Mouse (Mus musculus): ENCODE measurements around the gene Aldh2. TPM values are rescaled to one million over a fixed set of nuclear protein-coding genes. Genes with fewer than 3 reads are reported as not detected.

The Aldh2 gene
- total RNA-seq, 2 experiments from 2014 or later: 217 to 283 TPM

GRCm38 (mm10) chr5:121564468-121564895 lies 29.1 kb downstream of the Aldh2 start:
- peak; percentile 91 for ATAC-seq (replicated peaks; ENCODE audit: poor library complexity, severe bottlenecking)

DNA sequence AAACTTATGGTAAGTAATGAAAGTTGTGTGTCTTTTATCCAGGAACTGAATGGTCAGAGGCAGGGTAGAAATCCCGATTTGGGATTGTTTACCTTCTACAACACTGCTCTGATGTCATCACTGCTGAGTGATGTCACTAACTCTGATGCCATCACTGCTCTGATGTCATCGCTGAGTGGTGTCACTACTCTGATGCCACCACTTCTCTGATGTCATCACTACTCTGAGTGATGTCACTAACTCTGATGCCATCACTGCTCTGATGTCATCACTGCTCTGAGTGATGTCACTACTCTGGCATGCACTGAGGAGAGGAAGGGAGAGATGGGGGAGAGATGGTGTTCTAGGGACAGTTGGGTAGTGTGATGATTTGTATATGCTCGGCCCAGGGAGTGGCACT lies 31.2 kb downstream of the Aldh2 start:
- no peak for ATAC-seq (replicated peaks; ENCODE audit: poor library complexity, severe bottlenecking)

GRCm38 (mm10) chr5:121549196-121549595 lies 44.4 kb downstream of the Aldh2 start:
- no peak for ATAC-seq (replicated peaks; ENCODE audit: poor library complexity, severe bottlenecking)

GRCm38 (mm10) chr5:121547084-121547483 lies 46.5 kb downstream of the Aldh2 start:
- no peak for ATAC-seq (replicated peaks; ENCODE audit: poor library complexity, severe bottlenecking)

DNA sequence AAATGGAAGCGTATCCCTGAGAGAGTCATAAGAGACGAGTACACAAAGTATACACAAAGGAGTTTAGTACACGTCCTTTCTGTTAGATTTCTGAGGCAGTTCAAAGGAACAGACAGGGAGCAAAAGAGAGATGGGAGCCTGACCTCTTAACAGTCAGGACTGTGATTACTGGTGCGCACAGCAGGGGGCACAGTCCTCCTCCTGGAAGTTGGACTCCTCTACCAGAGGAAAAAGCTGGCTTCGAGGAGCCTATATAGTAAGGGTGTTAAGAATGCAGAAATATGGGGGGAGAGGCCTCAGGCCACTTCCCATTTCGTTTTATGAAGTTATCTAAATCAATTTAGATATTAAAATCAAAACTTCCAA lies 47.1 kb downstream of the Aldh2 start:
- ATAC-seq (replicated peaks; ENCODE audit: poor library complexity, severe bottlenecking): peak; percentile 74

GRCm38 (mm10) chr5:121545793-121546529 lies 47.7 kb downstream of the Aldh2 start, which contains the start of gene Mapkapk5:
Gene Mapkapk5, minus strand, starts transcription at chr5:121545905.
- ATAC-seq (replicated peaks; ENCODE audit: poor library complexity, severe bottlenecking): peak; percentile 84

DNA sequence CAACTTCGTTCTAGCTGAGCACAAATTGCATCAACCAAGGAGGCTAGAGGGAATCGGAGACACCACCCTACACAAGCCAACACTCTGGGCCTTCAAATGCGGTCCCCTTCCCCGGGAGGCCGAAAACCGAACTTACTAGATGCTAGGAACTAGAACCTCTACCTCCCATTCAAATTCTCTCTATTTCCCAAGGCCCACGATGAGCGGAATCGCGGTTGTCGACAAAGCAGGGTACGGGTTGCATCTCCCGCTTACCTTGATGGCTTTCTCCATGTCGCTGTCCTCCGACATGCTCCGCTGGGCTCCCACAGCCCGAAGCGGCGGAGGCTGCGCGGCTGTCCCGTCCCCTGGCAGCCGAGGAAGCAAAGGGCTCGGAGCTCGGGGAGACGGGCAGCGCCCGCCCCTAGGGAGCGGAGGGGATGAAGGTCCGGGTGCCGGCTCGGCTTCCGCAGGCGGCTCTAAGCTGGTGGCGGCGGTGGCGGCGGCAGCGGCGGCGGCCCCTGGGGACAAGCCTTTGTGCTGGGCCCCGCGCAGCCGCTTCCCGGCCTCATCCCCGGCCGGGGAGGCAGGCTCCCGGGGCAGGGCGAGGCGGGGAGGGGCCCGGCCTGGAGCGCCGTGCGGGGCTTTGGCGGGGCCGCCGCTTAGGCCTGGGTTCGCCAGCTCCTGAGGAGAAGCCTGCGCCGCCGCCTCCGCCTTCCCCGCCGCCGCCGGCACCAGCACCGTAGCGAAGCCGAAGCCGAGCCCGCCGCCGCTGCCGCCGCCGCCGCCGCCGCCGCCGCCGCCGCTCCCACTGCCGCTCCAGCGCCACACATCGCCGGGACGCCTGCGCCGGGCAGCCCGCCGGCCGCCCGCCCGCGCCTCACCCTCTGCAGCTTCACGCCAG lies 48.5 kb downstream of the Aldh2 start, which contains the start of the genes Adam1a and Gm42878:
TSS of gene Adam1a (minus strand) at position 573 of the 883 bp plus-strand sequence.
TSS of gene Gm42878 (minus strand) at position 573 of the 883 bp plus-strand sequence.
- peak; percentile 20 for ATAC-seq (replicated peaks; ENCODE audit: poor library complexity, severe bottlenecking)

GRCm38 (mm10) chr5:121543370-121543769 lies 50.3 kb downstream of the Aldh2 start:
- ATAC-seq (replicated peaks; ENCODE audit: poor library complexity, severe bottlenecking): no peak

- ATAC-seq (replicated peaks; ENCODE audit: poor library complexity, severe bottlenecking): no peak
Measured at GRCm38 (mm10) chr5:121541235-121541634, 52.4 kb downstream of the Aldh2 start.

- ATAC-seq (replicated peaks; ENCODE audit: poor library complexity, severe bottlenecking): no peak
Measured at GRCm38 (mm10) chr5:121540066-121540465, 53.6 kb downstream of the Aldh2 start.

DNA sequence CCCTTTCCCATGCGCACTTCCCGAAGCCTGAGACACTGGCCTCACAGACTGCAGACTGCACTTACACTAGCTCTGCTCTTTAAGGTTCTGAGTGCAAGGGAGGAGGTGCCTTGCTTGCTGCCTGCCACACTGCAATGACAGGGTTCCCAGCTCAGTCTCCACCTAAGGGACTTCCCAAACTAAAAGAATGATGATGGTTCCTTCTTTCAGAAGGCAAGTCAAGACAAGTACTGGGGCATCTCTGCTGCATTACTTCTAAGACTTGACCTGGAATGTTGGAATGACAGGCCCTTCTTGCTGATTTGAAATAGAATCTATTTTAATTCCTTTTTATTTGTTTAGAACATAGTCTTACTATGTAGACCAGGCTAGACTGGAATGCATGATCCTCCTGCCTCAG lies 56.0 kb downstream of the Aldh2 start:
- no peak for ATAC-seq (replicated peaks; ENCODE audit: poor library complexity, severe bottlenecking)

- no peak for ATAC-seq (replicated peaks; ENCODE audit: poor library complexity, severe bottlenecking)
Measured at GRCm38 (mm10) chr5:121536921-121537555, 56.6 kb downstream of the Aldh2 start.

- no peak for ATAC-seq (replicated peaks; ENCODE audit: poor library complexity, severe bottlenecking)
Measured at GRCm38 (mm10) chr5:121535116-121535515, 58.5 kb downstream of the Aldh2 start.

GRCm38 (mm10) chr5:121534521-121534920 lies 59.1 kb downstream of the Aldh2 start:
- peak; percentile 53; the same call in 1 of the 2 replicates for ATAC-seq (replicated peaks; ENCODE audit: poor library complexity, severe bottlenecking)

- ATAC-seq (replicated peaks; ENCODE audit: poor library complexity, severe bottlenecking): no peak
Measured at GRCm38 (mm10) chr5:121526961-121527360, 66.7 kb downstream of the Aldh2 start.

DNA sequence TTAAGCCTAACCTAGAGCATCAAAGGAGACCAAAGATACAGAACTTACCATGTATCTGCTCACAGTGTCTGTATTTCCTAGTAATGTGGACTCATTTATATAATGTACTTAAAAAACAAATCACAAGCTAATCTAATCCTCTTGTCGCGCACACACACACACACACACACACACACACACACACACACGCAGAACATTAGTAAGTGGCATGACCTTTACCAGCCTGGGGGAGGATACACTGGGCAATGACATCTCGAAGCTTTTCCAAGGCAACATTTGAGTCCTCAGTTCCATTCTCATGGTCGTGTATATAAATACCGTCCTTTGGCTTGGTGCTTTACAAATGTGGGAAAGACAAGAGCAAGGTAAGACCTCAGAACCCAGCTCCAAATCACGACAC lies 67.1 kb downstream of the Aldh2 start:
- no peak for ATAC-seq (replicated peaks; ENCODE audit: poor library complexity, severe bottlenecking)

DNA sequence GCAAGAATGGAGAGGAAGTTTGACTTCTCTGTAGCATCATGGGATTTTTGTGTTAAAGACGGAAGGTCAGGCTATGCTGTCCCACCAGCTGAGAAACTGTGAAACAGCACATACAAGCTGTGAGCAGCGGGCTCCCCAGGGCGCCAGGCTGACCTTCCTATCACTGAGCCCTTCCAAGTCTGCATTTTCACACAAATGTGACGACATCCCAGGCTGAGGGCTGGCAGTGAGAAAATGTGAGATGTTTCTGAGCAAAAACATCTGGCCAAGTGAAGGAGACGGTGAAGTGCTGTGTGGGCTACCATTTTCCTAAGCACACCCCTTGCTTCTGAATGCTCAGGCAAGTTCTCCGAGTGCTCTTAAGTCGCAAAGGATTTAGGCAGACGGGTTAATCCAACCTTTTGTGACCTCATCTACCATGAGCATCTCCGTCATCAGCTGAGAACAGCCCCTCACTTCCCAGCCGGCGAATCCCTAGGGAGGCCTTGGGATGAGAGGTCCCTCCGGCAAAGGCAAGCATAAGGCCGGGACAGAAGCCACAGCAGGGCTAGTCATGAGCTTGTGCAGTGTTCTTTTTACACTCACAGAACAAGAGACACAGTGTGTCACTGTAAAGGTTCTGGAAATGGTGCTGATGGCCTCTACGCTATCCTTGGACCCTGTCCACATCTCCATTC lies 67.7 kb downstream of the Aldh2 start:
- no peak for ATAC-seq (replicated peaks; ENCODE audit: poor library complexity, severe bottlenecking)

DNA sequence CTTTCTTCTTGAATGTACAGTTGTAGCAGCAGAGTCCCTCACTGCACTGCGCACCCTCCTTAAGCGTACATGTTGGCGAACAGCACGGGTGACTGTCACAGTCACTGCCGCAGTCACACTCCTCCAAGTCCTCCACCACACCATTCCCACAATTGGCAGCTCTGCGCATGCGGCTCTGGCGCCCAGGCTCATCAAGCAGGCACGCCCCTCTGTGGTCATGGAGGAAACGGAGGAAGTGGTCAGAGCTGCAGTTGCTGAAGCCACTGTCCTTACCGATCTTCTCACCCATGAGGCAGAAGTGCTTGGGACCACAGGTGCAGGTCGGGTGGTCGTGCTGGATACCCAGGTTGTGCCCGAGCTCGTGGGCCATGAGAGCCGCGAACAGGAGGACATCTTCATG lies 73.9 kb downstream of the Aldh2 start:
- peak; percentile 93 for ATAC-seq (replicated peaks; ENCODE audit: poor library complexity, severe bottlenecking)

GRCm38 (mm10) chr5:121518983-121519382 lies 74.6 kb downstream of the Aldh2 start:
- ATAC-seq (replicated peaks; ENCODE audit: poor library complexity, severe bottlenecking): peak; percentile 64
